Mouse (Mus musculus) hindbrain, embryonic 11.5 days (tissue): ENCODE measurements around the gene Foxa2. TPM values are rescaled to one million over a fixed set of nuclear protein-coding genes. Genes with fewer than 3 reads are reported as not detected.

ENCODE experiments used
- ATAC-seq: fragments of 200-750 bp; cut with Nextera tagmentation; 2 replicates; pipeline ENCODE4 v1.8.0; 2017; ENCODE audit warnings: mild to moderate bottlenecking, moderate TSS enrichment, moderate library complexity; ENCODE audit not compliant: low FRiP score
- DNase-seq: peaks from one replicate; pipeline ENCODE4 v3.0.0-alpha.2; 2015; ENCODE audit warnings: low spot score
- H3K27ac ChIP-seq: fragments of 300-500 bp; sonication (generic); 2 replicates; pipeline ENCODE4 v1.5.1; 2014; ENCODE audit warnings: mild to moderate bottlenecking, low read depth, low read length
- H3K27me3 ChIP-seq: fragments of 300-500 bp; sonication (generic); 2 replicates; pipeline ENCODE4 v1.6.1; 2014; ENCODE audit warnings: mild to moderate bottlenecking, low read length, moderate library complexity, mixed read lengths; ENCODE audit not compliant: control insufficient read depth, insufficient read depth
- H3K36me3 ChIP-seq: fragments of 300-500 bp; sonication (generic); 2 replicates; pipeline ENCODE4 v1.6.1; 2014; ENCODE audit warnings: mild to moderate bottlenecking, low read length, moderate library complexity, mixed read lengths; ENCODE audit not compliant: control insufficient read depth, insufficient read depth
- H3K4me1 ChIP-seq: fragments of 300-500 bp; sonication (generic); replicated peaks from 2 replicates; pipeline ENCODE4 v1.6.1; 2014; ENCODE audit warnings: low read length, mixed read lengths; ENCODE audit not compliant: control insufficient read depth, insufficient read depth
- H3K4me2 ChIP-seq: fragments of 300-500 bp; sonication (generic); replicated peaks from 2 replicates; pipeline ENCODE4 v1.6.1; 2014; ENCODE audit warnings: mild to moderate bottlenecking, low read depth, low read length
- H3K4me3 ChIP-seq: fragments of 300-500 bp; sonication (generic); 2 replicates; pipeline ENCODE4 v1.5.1; 2014; ENCODE audit warnings: low read depth, low read length
- H3K9ac ChIP-seq: fragments of 300-500 bp; sonication (generic); 2 replicates; pipeline ENCODE4 v1.6.1; 2014; ENCODE audit warnings: low read depth, low read length
- H3K9me3 ChIP-seq: fragments of 300-500 bp; sonication (generic); 2 replicates; pipeline ENCODE4 v1.6.1; 2016; ENCODE audit warnings: low read length; ENCODE audit not compliant: control insufficient read depth
- WGBS: fragments of 180-500 bp; shearing (Covaris S2); extraction: QIAGEN DNeasy Blood & Tissue Kit; methylation state at CpG from one replicate; pipeline ENCODE4 v1.1.7; 2014; 5-methylcytosine and 5-hydroxymethylcytosine counted together
- polyA plus RNA-seq: library from polyadenylated mRNA; unstranded; fragments of >200 nt; fragmentation: Nextera tagmentation; extraction: Ambion mirVana; gene quantifications from 2 replicates; pipeline ENCODE4 v1.2.1, GENCODE M21; 2014

Foxa2 gene
- 3.4 and 4.5 TPM in 2 replicates for polyA plus RNA-seq

- WGBS, result 2% methylated on average over 19 of the region's 19 CpGs
- 0 out of 2 replicates have a peak within 1 kb of the TSS, but pooled peaks have one; percentile 11 for H3K4me2 ChIP-seq
- H3K27ac ChIP-seq, result no peak within 1 kb of the TSS
- no peak within 1 kb of the TSS for H3K9ac ChIP-seq
- H3K4me3 ChIP-seq, result 0 out of 2 replicates have a peak within 1 kb of the TSS, but pooled peaks have one; percentile 18
- no peaks in the 10 kb centered on the region; the same call in 1 of the 2 replicates for H3K4me1 ChIP-seq
- DNase-seq (peak; percentile 51), ATAC-seq (no peak)
- H3K27me3 ChIP-seq, result peaks cover 97% of the 10 kb centered on the region
- H3K9me3 ChIP-seq, result no peaks in the 10 kb centered on the region
- no peaks in the 10 kb centered on the region for H3K36me3 ChIP-seq
These were observed at the start of gene Foxa2 for GRCm38 (mm10) chr2:148046799-148047165. Gene Foxa2 (minus strand): TSS chr2:148046969.

GRCm38 (mm10) chr2:148092089-148092488 is 45.3 kb upstream of the Foxa2 start:
- DNase-seq (no peak), ATAC-seq (no peak)
- no peaks in the 10 kb centered on the region for H3K27me3 ChIP-seq
- no peak overlapping the region for H3K4me3 ChIP-seq
- H3K4me2 ChIP-seq, result no peak overlapping the region
- H3K9ac ChIP-seq, result no peak overlapping the region
- H3K27ac ChIP-seq, result no peak overlapping the region
- H3K4me1 ChIP-seq, result no peaks in the 10 kb centered on the region
- H3K36me3 ChIP-seq, result no peaks in the 10 kb centered on the region
- H3K9me3 ChIP-seq, result no peaks in the 10 kb centered on the region
- WGBS, result 88% methylated on average over 2 of the region's 2 CpGs

GRCm38 (mm10) chr2:148091657-148092056 is 44.9 kb upstream of the Foxa2 start:
- DNase-seq, result peak; percentile 4
- 77% methylated on average over 6 of the region's 6 CpGs for WGBS

GRCm38 (mm10) chr2:148090071-148090470 is 43.3 kb upstream of the Foxa2 start:
- no peak for DNase-seq

More at GRCm38 (mm10) chr2:148091657-148092056, 44.9 kb upstream of the Foxa2 start:
- ATAC-seq, result peak; percentile 38; the same call in 1 of the 2 replicates
- Histone ChIP-seq H3K36me3 (no peaks in the 10 kb centered on the region), H3K9ac (no peak overlapping the region), H3K9me3 (no peaks in the 10 kb centered on the region), H3K4me3 (no peak overlapping the region), H3K4me1 (no peaks in the 10 kb centered on the region), H3K27me3 (no peaks in the 10 kb centered on the region), H3K4me2 (no peak overlapping the region), H3K27ac (no peak overlapping the region)

GRCm38 (mm10) chr2:148085529-148085928 is 38.8 kb upstream of the Foxa2 start:
- no peak overlapping the region for H3K4me2 ChIP-seq
- no peaks in the 10 kb centered on the region for H3K27me3 ChIP-seq
- 76% methylated on average over 5 of the region's 5 CpGs for WGBS
- H3K36me3 ChIP-seq, result no peaks in the 10 kb centered on the region
- H3K27ac ChIP-seq, result no peak overlapping the region
- DNase-seq, result no peak
- no peak overlapping the region for H3K9ac ChIP-seq
- H3K9me3 ChIP-seq, result no peaks in the 10 kb centered on the region
- no peak for ATAC-seq
- no peak overlapping the region for H3K4me3 ChIP-seq
- H3K4me1 ChIP-seq, result no peaks in the 10 kb centered on the region

More at GRCm38 (mm10) chr2:148090071-148090470, 43.3 kb upstream of the Foxa2 start:
- no peaks in the 10 kb centered on the region for H3K27me3 ChIP-seq
- ATAC-seq, result no peak
- no peaks in the 10 kb centered on the region for H3K36me3 ChIP-seq
- H3K9me3 ChIP-seq, result no peaks in the 10 kb centered on the region
- no peak overlapping the region for H3K4me3 ChIP-seq
- no peak overlapping the region for H3K4me2 ChIP-seq
- no peak overlapping the region for H3K27ac ChIP-seq
- 90% methylated on average over 2 of the region's 2 CpGs for WGBS
- no peaks in the 10 kb centered on the region for H3K4me1 ChIP-seq
- no peak overlapping the region for H3K9ac ChIP-seq

GRCm38 (mm10) chr2:148085126-148085525 is 38.4 kb upstream of the Foxa2 start:
- Histone ChIP-seq H3K4me3 (no peak overlapping the region), H3K36me3 (no peaks in the 10 kb centered on the region), H3K9me3 (no peaks in the 10 kb centered on the region), H3K27ac (no peak overlapping the region), H3K9ac (no peak overlapping the region), H3K4me2 (no peak overlapping the region), H3K27me3 (no peaks in the 10 kb centered on the region), H3K4me1 (no peaks in the 10 kb centered on the region)
- WGBS, result 69% methylated on average over 4 of the region's 4 CpGs
- DNase-seq, result no peak
- ATAC-seq, result no peak

- ATAC-seq (no peak), DNase-seq (peak; percentile 74)
- Histone ChIP-seq H3K4me3 (no peak overlapping the region), H3K4me1 (no peaks in the 10 kb centered on the region), H3K36me3 (no peaks in the 10 kb centered on the region), H3K9me3 (no peaks in the 10 kb centered on the region), H3K9ac (no peak overlapping the region), H3K27me3 (no peaks in the 10 kb centered on the region), H3K27ac (no peak overlapping the region), H3K4me2 (no peak overlapping the region)
- 26% methylated on average over 8 of the region's 8 CpGs for WGBS
These were observed 35.5 kb upstream of the Foxa2 start for GRCm38 (mm10) chr2:148082283-148082682.

GRCm38 (mm10) chr2:148060705-148061104 is 13.9 kb upstream of the Foxa2 start:
- Histone ChIP-seq H3K4me3 (no peak overlapping the region), H3K4me1 (no peaks in the 10 kb centered on the region), H3K9ac (no peak overlapping the region), H3K4me2 (no peak overlapping the region), H3K27ac (no peak overlapping the region), H3K36me3 (no peaks in the 10 kb centered on the region), H3K27me3 (no peaks in the 10 kb centered on the region; the same call in 1 of the 2 replicates), H3K9me3 (no peaks in the 10 kb centered on the region)
- 72% methylated on average over 6 of the region's 6 CpGs for WGBS
- no peak for DNase-seq
- no peak for ATAC-seq

GRCm38 (mm10) chr2:148053411-148053810 is 6.6 kb upstream of the Foxa2 start:
- DNase-seq, result peak; percentile 8
- Histone ChIP-seq H3K4me2 (no peak overlapping the region), H3K4me1 (no peaks in the 10 kb centered on the region), H3K27me3 (peaks cover 59% of the 10 kb centered on the region), H3K9me3 (no peaks in the 10 kb centered on the region), H3K36me3 (no peaks in the 10 kb centered on the region), H3K9ac (no peak overlapping the region), H3K27ac (no peak overlapping the region), H3K4me3 (no peak overlapping the region)
- no peak for ATAC-seq
- WGBS, result 5% methylated on average over 6 of the region's 6 CpGs
